Mouse (Mus musculus) embryonic facial prominence, embryonic 15.5 days (tissue): ENCODE data around the gene Gbf1. TPM values are rescaled to one million over a fixed set of nuclear protein-coding genes. Genes with fewer than 3 reads are reported as not detected.

ENCODE experiments used
- ATAC-seq: fragments of 200-750 bp; cut with Nextera tagmentation; 2 replicates; pipeline ENCODE4 v1.8.0; 2017; ENCODE audit warnings: low read depth, moderate TSS enrichment; ENCODE audit not compliant: insufficient number of reproducible peaks, low FRiP score, low TSS enrichment
- H3K27ac ChIP-seq: fragments of 300-500 bp; sonication (generic); replicated peaks from 2 replicates; pipeline ENCODE4 v1.5.1; 2015; ENCODE audit warnings: mild to moderate bottlenecking, inconsistent platforms
- H3K27me3 ChIP-seq: fragments of 300-500 bp; sonication (generic); 2 replicates; pipeline ENCODE4 v1.6.1; 2015; ENCODE audit warnings: inconsistent platforms
- H3K36me3 ChIP-seq: fragments of 300-500 bp; sonication (generic); 2 replicates; pipeline ENCODE4 v1.6.1; 2015; ENCODE audit warnings: mild to moderate bottlenecking, inconsistent platforms
- H3K4me1 ChIP-seq: fragments of 300-500 bp; sonication (generic); 2 replicates; pipeline ENCODE4 v1.6.1; 2015; ENCODE audit warnings: inconsistent platforms
- H3K4me2 ChIP-seq: fragments of 300-500 bp; sonication (generic); replicated peaks from 2 replicates; pipeline ENCODE4 v1.6.1; 2015; ENCODE audit warnings: mild to moderate bottlenecking, inconsistent platforms
- H3K4me3 ChIP-seq: fragments of 300-500 bp; sonication (generic); replicated peaks from 2 replicates; pipeline ENCODE4 v1.5.1; 2015; ENCODE audit warnings: mild to moderate bottlenecking, inconsistent platforms
- H3K9ac ChIP-seq: fragments of 300-500 bp; sonication (generic); 2 replicates; pipeline ENCODE4 v1.6.1; 2015; ENCODE audit warnings: inconsistent platforms
- H3K9me3 ChIP-seq: fragments of 300-500 bp; sonication (generic); replicated peaks from 2 replicates; pipeline ENCODE4 v1.6.1; 2016; ENCODE audit warnings: inconsistent platforms
- WGBS: fragments of 180-500 bp; shearing (Covaris S2); methylation state at CpG from one replicate; pipeline ENCODE4 v1.1.7; 2015; 5-methylcytosine and 5-hydroxymethylcytosine counted together
- polyA plus RNA-seq: library from polyadenylated mRNA; unstranded; fragments of >200 nt; fragmentation: Nextera tagmentation; extraction: Ambion mirVana; gene quantifications from 2 replicates; pipeline ENCODE4 v1.2.1, GENCODE M21; 2015

Gene Gbf1
- polyA plus RNA-seq, 1 experiment from 2014 or later: 61.2 TPM

- Histone ChIP-seq H3K4me2 (peak overlapping the region; percentile 100), H3K4me3 (peak overlapping the region; percentile 78; the same call in 1 of the 2 replicates), H3K27me3 (peaks cover 64% of the 10 kb centered on the region), H3K27ac (no peak overlapping the region), H3K9me3 (no peaks in the 10 kb centered on the region), H3K36me3 (peaks cover 9% of the 10 kb centered on the region), H3K9ac (no peak overlapping the region), H3K4me1 (peaks cover 50% of the 10 kb centered on the region)
- ATAC-seq: no peak
- 4% methylated on average over 28 of the region's 29 CpGs for WGBS
These were observed 173.9 kb downstream of the Gbf1 start for GRCm38 (mm10) chr19:46326019-46326755.

DNA sequence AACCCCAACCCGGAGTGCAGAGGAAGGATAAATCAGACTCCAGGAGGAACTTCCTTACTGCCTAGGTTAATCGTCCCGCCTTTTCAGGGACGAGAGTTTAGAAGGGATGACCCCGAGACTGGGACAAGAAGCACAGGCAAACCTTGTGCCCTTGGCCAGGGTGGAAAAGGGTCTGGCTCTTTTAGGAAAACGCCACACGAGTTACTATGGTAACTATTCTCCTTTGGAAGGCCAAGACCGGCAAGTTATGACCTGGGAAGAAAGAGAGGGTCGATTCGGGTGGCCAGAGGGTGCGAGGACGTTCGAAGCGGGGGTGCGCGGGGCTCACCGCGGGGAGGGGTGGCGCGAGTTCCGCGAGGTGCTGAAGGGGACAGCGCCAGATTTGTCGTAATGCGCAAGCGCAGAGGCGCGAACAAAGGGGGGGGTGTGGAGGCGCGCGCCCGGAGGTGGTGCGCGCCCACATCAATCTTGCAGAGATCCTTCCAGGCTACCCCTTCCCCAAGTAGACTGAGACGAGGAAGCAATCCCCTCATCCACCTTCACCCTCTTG is 174.5 kb downstream of the Gbf1 start, which contains the start of gene Psd:
Psd (minus strand) TSS at position 401 of the 550 bp plus-strand sequence.
- peak within 1 kb of the TSS; percentile 47 for H3K9ac ChIP-seq
- H3K27ac ChIP-seq: peak within 1 kb of the TSS; percentile 92
- peak within 1 kb of the TSS; percentile 100 for H3K4me2 ChIP-seq
- peaks cover 13% of the 10 kb centered on the region for H3K36me3 ChIP-seq
- WGBS: under 1% methylated on average over 35 of the region's 35 CpGs
- peaks cover 45% of the 10 kb centered on the region for H3K4me1 ChIP-seq
- H3K27me3 ChIP-seq: peaks cover 58% of the 10 kb centered on the region
- ATAC-seq: no peak
- no peaks in the 10 kb centered on the region for H3K9me3 ChIP-seq
- peak within 1 kb of the TSS; percentile 78 for H3K4me3 ChIP-seq

DNA sequence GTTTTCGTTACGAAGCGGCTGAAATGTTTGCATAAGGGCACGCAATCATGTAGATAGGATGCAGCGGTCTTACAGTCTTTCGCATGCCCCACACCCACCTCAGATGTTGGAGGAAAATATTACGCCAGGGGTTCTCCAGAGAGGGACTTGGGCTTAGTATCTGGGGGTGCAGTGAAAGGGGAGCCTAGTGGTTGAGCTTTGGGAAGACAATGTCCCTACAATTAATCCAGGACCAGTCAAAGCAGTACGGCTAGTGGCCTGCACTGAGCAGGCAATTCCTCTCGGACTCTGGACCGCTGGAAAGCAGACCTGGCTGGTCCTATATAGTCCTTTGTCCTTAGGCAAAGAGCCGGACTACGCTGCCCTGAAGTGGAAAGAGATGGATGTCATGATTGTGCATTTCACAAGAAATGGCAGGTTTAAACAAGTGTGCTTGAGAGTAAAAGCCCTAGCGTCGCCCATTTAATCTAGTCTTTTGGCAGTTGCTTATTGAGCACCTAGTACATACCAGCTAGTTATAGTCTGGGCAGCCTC is 175.3 kb downstream of the Gbf1 start:
- H3K4me2 ChIP-seq: peak overlapping the region; percentile 100
- no peaks in the 10 kb centered on the region for H3K9me3 ChIP-seq
- H3K36me3 ChIP-seq: peaks cover 13% of the 10 kb centered on the region
- peak overlapping the region; percentile 78 for H3K4me3 ChIP-seq
- 26% methylated on average over 14 of the region's 14 CpGs for WGBS
- peak overlapping the region; percentile 92 for H3K27ac ChIP-seq
- H3K27me3 ChIP-seq: peaks cover 51% of the 10 kb centered on the region
- peaks cover 38% of the 10 kb centered on the region for H3K4me1 ChIP-seq
- peak overlapping the region; percentile 47; the same call in 1 of the 2 replicates for H3K9ac ChIP-seq
- no peak for ATAC-seq

GRCm38 (mm10) chr19:46328081-46329030 is 176.0 kb downstream of the Gbf1 start, which contains the start of gene Fbxl15:
Gene Fbxl15 (plus strand): TSS chr19:46328184.
- Histone ChIP-seq H3K4me2 (peak within 1 kb of the TSS; percentile 100), H3K4me3 (peak within 1 kb of the TSS; percentile 78), H3K27me3 (peaks cover 43% of the 10 kb centered on the region), H3K27ac (peak within 1 kb of the TSS; percentile 92), H3K4me1 (peaks cover 38% of the 10 kb centered on the region), H3K36me3 (peaks cover 13% of the 10 kb centered on the region), H3K9ac (peak within 1 kb of the TSS; percentile 47), H3K9me3 (no peaks in the 10 kb centered on the region)
- under 1% methylated on average over 81 of the region's 81 CpGs for WGBS
- ATAC-seq: peak; percentile 90

GRCm38 (mm10) chr19:46329031-46329641 is 176.8 kb downstream of the Gbf1 start:
- Histone ChIP-seq H3K4me3 (peak overlapping the region; percentile 78), H3K27me3 (peaks cover 35% of the 10 kb centered on the region), H3K36me3 (peaks cover 13% of the 10 kb centered on the region), H3K27ac (peak overlapping the region; percentile 92), H3K9ac (peak overlapping the region; percentile 47), H3K4me1 (peaks cover 38% of the 10 kb centered on the region), H3K4me2 (peak overlapping the region; percentile 100), H3K9me3 (no peaks in the 10 kb centered on the region)
- 1% methylated on average over 54 of the region's 54 CpGs for WGBS
- no peak for ATAC-seq

DNA sequence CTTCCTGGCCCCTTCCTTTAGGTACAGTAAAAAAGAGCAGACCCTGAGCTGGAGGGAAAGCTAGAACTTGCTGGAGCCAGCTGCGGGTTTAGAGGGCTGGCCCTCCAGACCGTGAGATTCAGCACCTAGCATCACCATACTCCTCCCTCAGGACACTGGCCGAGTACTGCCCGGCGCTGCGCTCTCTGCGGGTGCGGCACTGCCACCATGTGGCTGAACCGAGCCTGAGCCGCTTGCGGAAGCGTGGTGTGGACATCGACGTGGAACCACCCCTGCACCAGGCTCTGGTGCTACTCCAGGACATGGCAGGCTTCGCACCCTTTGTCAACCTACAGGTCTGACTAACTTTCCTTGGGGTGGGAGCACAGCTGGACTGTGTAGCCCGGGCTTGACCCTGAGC is 177.6 kb downstream of the Gbf1 start:
- Histone ChIP-seq H3K9me3 (no peaks in the 10 kb centered on the region), H3K9ac (no peak overlapping the region), H3K4me2 (peak overlapping the region; percentile 100), H3K4me3 (peak overlapping the region; percentile 78), H3K36me3 (peaks cover 13% of the 10 kb centered on the region), H3K27me3 (peaks cover 27% of the 10 kb centered on the region), H3K27ac (no peak overlapping the region; the same call in 1 of the 2 replicates), H3K4me1 (peaks cover 38% of the 10 kb centered on the region)
- 0 out of 2 replicates have a peak, but pooled peaks have one; percentile 21 for ATAC-seq
- 8% methylated on average over 16 of the region's 16 CpGs for WGBS

- H3K4me2 ChIP-seq: no peak overlapping the region
- no peaks in the 10 kb centered on the region for H3K9me3 ChIP-seq
- H3K9ac ChIP-seq: no peak overlapping the region
- H3K27me3 ChIP-seq: peaks cover 20% of the 10 kb centered on the region
- H3K4me1 ChIP-seq: peaks cover 38% of the 10 kb centered on the region
- peaks cover 13% of the 10 kb centered on the region for H3K36me3 ChIP-seq
- 91% methylated on average over 12 of the region's 12 CpGs for WGBS
- no peak overlapping the region for H3K4me3 ChIP-seq
- no peak for ATAC-seq
- H3K27ac ChIP-seq: no peak overlapping the region
These were observed 178.4 kb downstream of the Gbf1 start for GRCm38 (mm10) chr19:46330696-46331095.

- no peak for ATAC-seq
- Histone ChIP-seq H3K9ac (no peak overlapping the region), H3K27me3 (peaks cover 13% of the 10 kb centered on the region), H3K4me3 (no peak overlapping the region), H3K36me3 (peaks cover 13% of the 10 kb centered on the region), H3K4me1 (peaks cover 38% of the 10 kb centered on the region), H3K27ac (no peak overlapping the region), H3K4me2 (no peak overlapping the region), H3K9me3 (no peaks in the 10 kb centered on the region)
- 85% methylated on average over 14 of the region's 14 CpGs for WGBS
These were observed 179.0 kb downstream of the Gbf1 start for GRCm38 (mm10) chr19:46331326-46331725.

GRCm38 (mm10) chr19:46331936-46332335 is 179.6 kb downstream of the Gbf1 start:
- H3K9ac ChIP-seq: no peak overlapping the region
- no peaks in the 10 kb centered on the region for H3K9me3 ChIP-seq
- H3K4me1 ChIP-seq: peaks cover 32% of the 10 kb centered on the region
- no peak overlapping the region for H3K27ac ChIP-seq
- ATAC-seq: no peak
- no peak overlapping the region for H3K4me3 ChIP-seq
- 75% methylated on average over 3 of the region's 3 CpGs for WGBS
- peaks cover 7% of the 10 kb centered on the region for H3K27me3 ChIP-seq
- peaks cover 13% of the 10 kb centered on the region for H3K36me3 ChIP-seq
- H3K4me2 ChIP-seq: no peak overlapping the region

DNA sequence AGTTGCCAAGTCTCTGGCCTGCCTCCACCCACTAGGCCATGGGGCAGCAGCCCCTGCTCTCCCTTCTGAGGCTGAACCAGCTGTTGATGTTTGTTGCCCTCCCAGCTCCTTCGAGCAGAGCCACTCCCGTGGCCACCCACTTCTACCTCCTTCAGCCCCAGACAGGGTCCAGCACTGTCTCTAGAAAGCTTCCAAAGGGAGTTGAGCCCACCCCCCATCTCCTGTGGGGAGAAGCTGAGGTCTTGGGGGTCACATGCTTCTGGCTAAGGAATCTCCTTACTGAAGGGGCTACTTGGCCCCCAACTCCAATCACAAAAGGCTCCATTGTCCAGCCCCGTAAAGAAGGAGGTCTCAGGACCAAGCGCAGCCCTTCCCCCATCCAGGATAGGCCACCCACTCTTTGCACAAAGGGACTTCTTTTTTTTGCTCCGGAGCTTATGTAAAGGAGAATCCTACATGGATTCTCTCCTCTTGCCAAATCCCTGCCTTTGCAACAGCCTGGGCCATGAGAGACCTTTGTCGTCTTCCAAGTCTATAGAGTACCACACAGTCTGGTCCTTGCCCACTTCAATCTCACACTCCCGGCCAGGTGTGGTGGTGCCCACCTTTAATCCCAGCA is 180.5 kb downstream of the Gbf1 start:
- Histone ChIP-seq H3K9ac (no peak overlapping the region), H3K4me2 (no peak overlapping the region), H3K4me1 (peaks cover 29% of the 10 kb centered on the region), H3K4me3 (no peak overlapping the region), H3K27ac (no peak overlapping the region), H3K9me3 (no peaks in the 10 kb centered on the region), H3K27me3 (no peaks in the 10 kb centered on the region), H3K36me3 (peaks cover 13% of the 10 kb centered on the region)
- 43% methylated on average over 7 of the region's 7 CpGs for WGBS
- ATAC-seq: no peak
